Comparison of ENCODE assay signal across 13 mouse cellular contexts in the genomic region with DNA sequence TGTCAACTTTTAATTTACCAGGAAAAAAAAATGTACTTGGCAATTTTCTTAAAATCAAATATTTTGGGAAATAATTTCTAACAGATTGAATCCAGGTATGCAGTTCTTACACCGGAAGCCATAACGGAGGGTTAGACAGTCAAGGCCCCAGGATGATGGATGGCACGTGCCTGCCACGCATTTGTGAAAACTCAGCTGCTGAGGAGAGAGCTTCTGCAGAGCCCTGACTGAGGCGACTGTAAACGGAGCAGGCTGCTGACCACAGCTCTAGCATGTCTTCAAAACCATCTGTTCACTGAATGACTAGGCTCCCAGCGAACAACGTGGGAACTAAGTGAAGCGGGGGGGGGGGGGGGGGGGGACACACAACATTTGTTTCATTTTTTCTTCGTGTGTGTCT.
"Had no signal": no experiment of that assay in that cellular context is flagged by ENCODE, and none has a peak within 500 bp of the region (broad histone marks: within the 10 kb centered on the region; RNA-seq: fewer than 3 reads in every experiment).

No protein-coding gene starts in this region.

- H3K27me3 ChIP-seq: kidney, embryonic 15.5 days; limb, embryonic 13.5 days had no signal

- H3K27ac ChIP-seq: kidney, embryonic 15.5 days; limb, embryonic 13.5 days; liver, embryonic 14.5 days had no signal

- DNase-seq: kidney, adult 2 months; kidney, postnatal 14 days; layer of hippocampus, adult 9-11 months; layer of hippocampus, postnatal 36 days; lung, adult 18-20 months; midbrain, embryonic 14.5 days; right cerebral cortex, postnatal 4 days; spleen, adult 18-20 months; thymus, adult 18-20 months; thymus, postnatal 14 days had no signal

- H3K9me3 ChIP-seq: kidney, embryonic 15.5 days; limb, embryonic 13.5 days had no signal

- H3K4me3 ChIP-seq: kidney, embryonic 15.5 days; limb, embryonic 13.5 days had no signal

- H3K4me1 ChIP-seq: kidney, embryonic 15.5 days; limb, embryonic 13.5 days had no signal

- H3K36me3 ChIP-seq: kidney, embryonic 15.5 days; limb, embryonic 13.5 days had no signal
